Comparison of ENCODE assay signal across 9 mouse cellular contexts in genomic region chr5:129611060-129611459, GRCm38 (mm10). TPM values are rescaled to one million over a fixed set of nuclear protein-coding genes. Genes with fewer than 3 reads are reported as not detected.
A peak's percentile ranks its signal among the peaks of the same experiment; 100 is the strongest.
DNase-seq lines count a peak whose midpoint lies in the region; ATAC-seq lines count a peak whose summit lies in the region.
"Had no signal": no experiment of that assay in that cellular context is flagged by ENCODE, and none has a peak within 500 bp of the region (broad histone marks: within the 10 kb centered on the region; RNA-seq: fewer than 3 reads in every experiment).

No protein-coding gene starts in this region.

- H3K4me2 ChIP-seq in kidney, embryonic 15.5 days: no peak overlapping the region
- H3K4me2 ChIP-seq in liver, embryonic 13.5 days: no peak overlapping the region
- H3K4me2 ChIP-seq: stomach, embryonic 15.5 days had no signal

- no peak overlapping the region for H3K4me3 ChIP-seq in kidney, embryonic 15.5 days (replicated peaks)
- no peak overlapping the region for H3K4me3 ChIP-seq in liver, embryonic 13.5 days (replicated peaks)
- H3K4me3 ChIP-seq: stomach, embryonic 15.5 days had no signal

- H3K27ac ChIP-seq in kidney, embryonic 15.5 days: no peak overlapping the region
- no peak overlapping the region for H3K27ac ChIP-seq in liver, embryonic 13.5 days
- H3K27ac ChIP-seq: stomach, embryonic 15.5 days had no signal

- WGBS in kidney, embryonic 15.5 days: 19% methylated on average over 1 of the region's 1 CpGs
- 13% methylated on average over 1 of the region's 1 CpGs for WGBS in liver, embryonic 13.5 days (ENCODE audit: insufficient replicate concordance)

- no peaks in the 10 kb centered on the region for H3K9me3 ChIP-seq in kidney, embryonic 15.5 days (replicated peaks)
- H3K9me3 ChIP-seq in liver, embryonic 13.5 days (replicated peaks): no peaks in the 10 kb centered on the region
- H3K9me3 ChIP-seq: stomach, embryonic 15.5 days had no signal

- peak; percentile 58 for DNase-seq in CD4-positive helper T cell, adult 2 months (ENCODE audit: low read depth, low spot score)
- DNase-seq in ZHBTc4 (ENCODE audit: low read depth, low spot score): peak; percentile 88
- DNase-seq in gastrocnemius, postnatal 36 days: peak; percentile 34 to 50
- peak; percentile 35 for DNase-seq in liver, embryonic 13.5 days
- DNase-seq in ovary, adult 18-20 months (ENCODE audit: low spot score): peak; percentile 23
- peak; percentile 41 to 52 for DNase-seq in thymus, postnatal 36 days

- H3K36me3 ChIP-seq in kidney, embryonic 15.5 days: no peaks in the 10 kb centered on the region
- no peaks in the 10 kb centered on the region for H3K36me3 ChIP-seq in liver, embryonic 13.5 days
- H3K36me3 ChIP-seq: stomach, embryonic 15.5 days had no signal

- ATAC-seq in common myeloid progenitor, adult 5-6 weeks (replicated peaks; ENCODE audit: low read depth, poor library complexity, severe bottlenecking): peak; percentile 92
- ATAC-seq in kidney, embryonic 15.5 days (replicated peaks; ENCODE audit: low FRiP score): peak; percentile 66; the same call in 1 of the 2 replicates
- ATAC-seq in liver, embryonic 13.5 days (ENCODE audit: low read depth): no peak

- intact Hi-C loops in gastrocnemius, postnatal 36 days (cut with DNase I): loop anchor here (5.0 kb wide), 2 partner anchors 106 to 131 kb away; partner anchors contain the start of gene Mrps17

- no peak overlapping the region for H3K9ac ChIP-seq in kidney, embryonic 15.5 days
- no peak overlapping the region for H3K9ac ChIP-seq in liver, embryonic 13.5 days
- H3K9ac ChIP-seq: stomach, embryonic 15.5 days had no signal

- no peaks in the 10 kb centered on the region for H3K27me3 ChIP-seq in kidney, embryonic 15.5 days
- H3K27me3 ChIP-seq in liver, embryonic 13.5 days: no peaks in the 10 kb centered on the region
- H3K27me3 ChIP-seq: stomach, embryonic 15.5 days had no signal

- H3K4me1 ChIP-seq in kidney, embryonic 15.5 days: no peaks in the 10 kb centered on the region
- no peaks in the 10 kb centered on the region for H3K4me1 ChIP-seq in liver, embryonic 13.5 days (replicated peaks)
- H3K4me1 ChIP-seq: stomach, embryonic 15.5 days had no signal

RNA-seq across cellular contexts. Expression of gene Mmp17, which starts 27.1 kb away (rescaled TPM):
- 0.05 TPM in 1 of 2 replicates, not detected in the other for total RNA-seq in common myeloid progenitor, adult 5-6 weeks (2017)
- total RNA-seq in gastrocnemius, postnatal 36 days (2021): under 1 TPM; 0.20 to 0.44 TPM
- 3.9 and 4.1 TPM in 2 replicates for polyA plus RNA-seq in kidney, embryonic 15.5 days (2015; fragmentation: Nextera tagmentation; extraction: Ambion mirVana)
- polyA plus RNA-seq in liver, embryonic 13.5 days (2015; fragmentation: Nextera tagmentation; extraction: Ambion mirVana): 0.25 and 0.30 TPM in 2 replicates

RNA-seq across cellular contexts. Expression of gene Zfp11, which starts 58.8 kb away (rescaled TPM):
- 3.3 and 4.3 TPM in 2 replicates for total RNA-seq in common myeloid progenitor, adult 5-6 weeks (2017)
- 1 to 10 TPM; 1.3 to 2.2 TPM for total RNA-seq in gastrocnemius, postnatal 36 days (2021)
- 5.2 and 5.6 TPM in 2 replicates for polyA plus RNA-seq in kidney, embryonic 15.5 days (2015; fragmentation: Nextera tagmentation; extraction: Ambion mirVana)
- polyA plus RNA-seq in liver, embryonic 13.5 days (2015; fragmentation: Nextera tagmentation; extraction: Ambion mirVana): 0.73 and 0.94 TPM in 2 replicates

Comparison
In these comparisons a context has a peak if more than half of its experiments do, and no peak if none do; other contexts are left out.
1. DNase-seq: peak in every context shown above with its lines; median percentile 88 in ZHBTc4; 58 in CD4-positive helper T cell, adult 2 months; 46 in thymus, postnatal 36 days; 42 in gastrocnemius, postnatal 36 days; 35 in liver, embryonic 13.5 days; 23 in ovary, adult 18-20 months.